Mouse (Mus musculus): ENCODE measurements around the gene Gm49380.

GRCm38 (mm10) chr9:44047071-44047470, 66.2 kb downstream of the Gm49380 start:
- TF ChIP-seq EP300 (optimal IDR thresholded peaks at IDR 0.05) (no peak), CTCF (IDR thresholded peaks at IDR 0.05; ENCODE audit: low read depth) (no peak)
